Mouse (Mus musculus) kidney, adult 2 months (tissue): ENCODE measurements around the gene Slc22a23. TPM values are rescaled to one million over a fixed set of nuclear protein-coding genes. Genes with fewer than 3 reads are reported as not detected.

Source experiments
- DNase-seq: peaks from one replicate; pipeline ENCODE4 v3.0.0; 2021
- H3K27ac ChIP-seq: fragments of 200-500 bp; 2 replicates; pipeline ENCODE4 v1.5.1; 2012; ENCODE audit warnings: low read depth, low read length, control low read depth, inconsistent platforms; ENCODE audit not compliant: insufficient read depth
- H3K27me3 ChIP-seq: fragments of 200-500 bp; replicated peaks from 2 replicates; pipeline ENCODE4 v1.6.1; 2012; ENCODE audit warnings: mild to moderate bottlenecking, moderate library complexity, low read length, inconsistent platforms; ENCODE audit not compliant: control insufficient read depth, insufficient read depth
- H3K36me3 ChIP-seq: fragments of 200-500 bp; 2 replicates; pipeline ENCODE4 v1.6.1; 2012; ENCODE audit warnings: mild to moderate bottlenecking, moderate library complexity, low read length, inconsistent platforms; ENCODE audit not compliant: control insufficient read depth, insufficient read depth
- H3K4me1 ChIP-seq: fragments of 200-500 bp; 2 replicates; pipeline ENCODE4 v1.6.1; 2011; ENCODE audit warnings: low read length; ENCODE audit not compliant: control insufficient read depth, insufficient read depth
- H3K4me3 ChIP-seq: fragments of 200-500 bp; 2 replicates; pipeline ENCODE4 v1.5.1; 2011; ENCODE audit warnings: mild to moderate bottlenecking, low read depth, low read length, control low read depth; ENCODE audit not compliant: insufficient read depth
- CTCF ChIP-seq: fragments of 200-500 bp; conservative IDR thresholded peaks from 2 replicates; pipeline ENCODE4 v1.5.1; 2011; ENCODE audit warnings: low read depth, mild to moderate bottlenecking, control low read depth, low read length, moderate library complexity, mixed read lengths; ENCODE audit not compliant: insufficient read depth, insufficient read length
- POLR2A ChIP-seq: fragments of 200-500 bp; IDR thresholded peaks from one replicate; pipeline ENCODE4 v1.6.1; 2011; ENCODE audit warnings: low read depth, low read length, control low read depth
- WGBS: fragments of 180-500 bp; shearing (Covaris S2); methylation state at CpG from one replicate; pipeline ENCODE4 v1.1.7; 2018; 5-methylcytosine and 5-hydroxymethylcytosine counted together
- polyA plus RNA-seq: library from polyadenylated mRNA; depleted of rRNA; stranded (reverse); fragments of >200 nt; gene quantifications from 2 replicates; pipeline ENCODE4 v1.2.3, GENCODE M21; 2012

Slc22a23 gene
- polyA plus RNA-seq, 1 experiment = 76.1 TPM

GRCm38 (mm10) chr13:34342286-34342890, 2.6 kb downstream of the Slc22a23 start:
- Histone ChIP-seq H3K36me3 (no peaks in the 10 kb centered on the region), H3K27me3 (no peaks in the 10 kb centered on the region), H3K4me1 (no peaks in the 10 kb centered on the region), H3K27ac (no peak overlapping the region), H3K4me3 (peak overlapping the region; percentile 42)
- no peak for DNase-seq
- TF ChIP-seq POLR2A (no peak), CTCF (no peak)
- 60% methylated on average over 6 of the region's 6 CpGs for WGBS

- Histone ChIP-seq H3K36me3 (no peaks in the 10 kb centered on the region), H3K27me3 (no peaks in the 10 kb centered on the region), H3K27ac (no peak overlapping the region), H3K4me3 (no peak overlapping the region), H3K4me1 (no peaks in the 10 kb centered on the region)
- 95% methylated on average over 1 of the region's 1 CpGs for WGBS
- TF ChIP-seq POLR2A = no peak
- no peak for TF ChIP-seq CTCF
- DNase-seq = no peak
These were observed 8.1 kb downstream of the Slc22a23 start for GRCm38 (mm10) chr13:34336895-34337294.

- DNase-seq = no peak
- Histone ChIP-seq H3K4me1 (peaks cover 10% of the 10 kb centered on the region; the same call in 1 of the 2 replicates), H3K36me3 (no peaks in the 10 kb centered on the region), H3K4me3 (no peak overlapping the region), H3K27me3 (no peaks in the 10 kb centered on the region), H3K27ac (no peak overlapping the region)
- TF ChIP-seq POLR2A (no peak), CTCF (no peak)
- WGBS = 80% methylated on average over 2 of the region's 2 CpGs
These were observed 10.1 kb downstream of the Slc22a23 start for GRCm38 (mm10) chr13:34334847-34335246.

DNA sequence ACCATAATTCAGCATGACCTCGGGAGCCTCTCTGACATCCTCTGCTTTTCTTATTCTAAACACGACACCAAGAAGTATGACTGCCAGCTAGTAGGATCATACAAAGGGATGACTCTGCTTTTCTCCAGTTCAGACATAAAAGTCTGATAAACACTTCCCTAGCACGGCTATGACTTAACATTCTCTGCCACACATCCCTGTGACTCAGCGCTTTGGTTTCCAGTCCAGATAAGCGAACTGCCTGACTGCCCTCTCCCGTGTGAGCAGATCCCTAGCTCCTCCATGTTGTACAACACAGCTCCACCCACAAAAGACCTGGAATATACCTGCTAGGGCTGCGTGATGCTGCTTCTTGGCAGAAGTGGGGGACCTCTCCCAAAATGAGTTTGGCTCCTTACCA, 12.2 kb downstream of the Slc22a23 start:
- Histone ChIP-seq H3K27me3 (no peaks in the 10 kb centered on the region), H3K4me3 (no peak overlapping the region), H3K27ac (no peak overlapping the region), H3K4me1 (peaks cover 10% of the 10 kb centered on the region; the same call in 1 of the 2 replicates), H3K36me3 (no peaks in the 10 kb centered on the region)
- no peak for DNase-seq
- TF ChIP-seq CTCF (no peak), POLR2A (no peak)
- WGBS = 34% methylated on average over 7 of the region's 7 CpGs

DNA sequence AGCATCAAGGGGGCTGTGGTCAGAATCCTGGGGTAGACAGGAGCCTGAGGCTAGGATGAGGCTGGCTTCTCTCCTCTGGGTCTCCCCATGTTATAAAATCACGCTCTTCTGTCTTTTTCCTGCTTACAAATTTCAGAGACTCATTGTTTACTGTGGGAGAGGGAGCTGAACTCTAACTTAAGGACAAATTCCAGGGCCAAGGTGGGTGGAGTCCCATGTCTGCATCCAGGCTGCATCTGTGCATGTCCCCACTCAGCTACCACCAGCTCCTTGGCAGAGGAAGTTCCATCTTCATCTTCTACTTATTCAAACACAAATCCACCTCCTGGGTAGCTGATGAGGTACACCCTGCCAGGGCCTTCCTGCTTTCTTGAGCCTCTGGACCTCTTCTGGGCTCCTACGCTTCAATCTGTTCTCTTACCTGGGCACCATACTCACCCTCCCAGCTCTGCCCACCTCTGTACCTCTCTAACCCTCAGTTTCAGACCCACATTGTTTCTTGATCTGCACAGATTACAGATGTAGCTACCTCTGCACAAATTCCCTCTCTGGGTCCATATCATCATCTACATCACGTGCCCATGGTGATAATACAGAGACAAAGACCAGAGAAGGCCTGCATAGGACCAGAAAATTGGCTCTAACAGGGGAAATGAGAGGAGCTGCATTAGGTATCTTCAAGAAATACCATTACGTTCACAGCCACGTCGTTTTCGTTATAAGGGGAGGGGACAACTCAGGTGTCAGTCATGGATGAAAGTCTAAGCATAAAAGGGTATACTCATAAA, 13.4 kb downstream of the Slc22a23 start:
- no peak for DNase-seq
- Histone ChIP-seq H3K27me3 (no peaks in the 10 kb centered on the region), H3K36me3 (no peaks in the 10 kb centered on the region), H3K4me1 (peaks cover 10% of the 10 kb centered on the region; the same call in 1 of the 2 replicates), H3K4me3 (no peak overlapping the region), H3K27ac (no peak overlapping the region)
- WGBS = 79% methylated on average over 7 of the region's 7 CpGs
- no peak for TF ChIP-seq CTCF

- TF ChIP-seq POLR2A (no peak), CTCF (no peak)
- no peak for DNase-seq
- Histone ChIP-seq H3K36me3 (no peaks in the 10 kb centered on the region), H3K4me3 (no peak overlapping the region), H3K27ac (no peak overlapping the region), H3K27me3 (no peaks in the 10 kb centered on the region), H3K4me1 (peaks cover 10% of the 10 kb centered on the region; the same call in 1 of the 2 replicates)
- WGBS = 77% methylated on average over 4 of the region's 4 CpGs
These were observed 15.4 kb downstream of the Slc22a23 start for GRCm38 (mm10) chr13:34329589-34329988.

DNA sequence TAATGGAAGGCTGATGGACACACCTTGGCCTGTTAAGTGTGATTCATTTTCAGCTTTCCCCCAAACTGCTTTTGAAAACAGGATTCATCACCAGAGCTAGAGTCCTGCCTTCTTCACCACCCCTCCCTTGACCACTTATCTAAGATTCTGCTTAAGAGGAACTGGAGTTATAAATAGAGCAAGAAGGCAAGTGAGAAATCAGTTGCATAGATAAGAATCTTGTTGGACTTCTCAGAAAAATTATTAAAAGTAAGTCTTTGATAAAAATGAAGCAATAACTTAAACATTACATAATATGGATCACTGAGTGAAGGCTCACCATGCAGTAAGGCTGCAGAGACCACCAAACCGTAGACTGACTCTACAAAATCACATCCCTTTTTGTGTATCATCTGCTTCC, 18.0 kb downstream of the Slc22a23 start:
- peaks cover 13% of the 10 kb centered on the region; the same call in 1 of the 2 replicates for H3K4me1 ChIP-seq
- TF ChIP-seq CTCF = no peak
- no peak for TF ChIP-seq POLR2A
- no peak overlapping the region for H3K4me3 ChIP-seq
- no peak for DNase-seq
- H3K27ac ChIP-seq = no peak overlapping the region
- no peaks in the 10 kb centered on the region for H3K27me3 ChIP-seq
- WGBS = 93% methylated on average over 1 of the region's 1 CpGs
- H3K36me3 ChIP-seq = no peaks in the 10 kb centered on the region
